Mouse (Mus musculus) macrophage (primary cell): ENCODE data around the gene Ccdc150. TPM values are rescaled to one million over a fixed set of nuclear protein-coding genes. Genes with fewer than 3 reads are reported as not detected.

ENCODE experiments used
- H3K27ac ChIP-seq: fragments of 350-480 bp; formaldehyde crosslinking; 2 replicates; pipeline ENCODE4 v1.9.0; 2021
- H3K36me3 ChIP-seq: fragments of 350-480 bp; formaldehyde crosslinking; 2 replicates; pipeline ENCODE4 v1.9.0; 2021; ENCODE audit errors: inconsistent target
- H3K4me3 ChIP-seq: fragments of 350-480 bp; formaldehyde crosslinking; 2 replicates; pipeline ENCODE4 v1.9.0; 2021; ENCODE audit errors: inconsistent target
- H3K79me2 ChIP-seq: fragments of 350-480 bp; formaldehyde crosslinking; 2 replicates; pipeline ENCODE4 v1.9.0; 2021; ENCODE audit errors: inconsistent target
- WGBS: methylation state at CpG from one replicate; pipeline ENCODE4 v1.1.7; 2026; ENCODE audit warnings: inconsistent platforms; ENCODE audit not compliant: missing documents; 5-methylcytosine and 5-hydroxymethylcytosine counted together
- polyA plus RNA-seq: library from polyadenylated mRNA; stranded (reverse); fragments of 250-400 nt; gene quantifications from 3 replicates; pipeline ENCODE4 v1.2.4, GENCODE M21; 2018; ENCODE audit warnings: inconsistent platforms

Ccdc150 gene
- polyA plus RNA-seq, 1 experiment from 2014 or later, result not detected

DNA sequence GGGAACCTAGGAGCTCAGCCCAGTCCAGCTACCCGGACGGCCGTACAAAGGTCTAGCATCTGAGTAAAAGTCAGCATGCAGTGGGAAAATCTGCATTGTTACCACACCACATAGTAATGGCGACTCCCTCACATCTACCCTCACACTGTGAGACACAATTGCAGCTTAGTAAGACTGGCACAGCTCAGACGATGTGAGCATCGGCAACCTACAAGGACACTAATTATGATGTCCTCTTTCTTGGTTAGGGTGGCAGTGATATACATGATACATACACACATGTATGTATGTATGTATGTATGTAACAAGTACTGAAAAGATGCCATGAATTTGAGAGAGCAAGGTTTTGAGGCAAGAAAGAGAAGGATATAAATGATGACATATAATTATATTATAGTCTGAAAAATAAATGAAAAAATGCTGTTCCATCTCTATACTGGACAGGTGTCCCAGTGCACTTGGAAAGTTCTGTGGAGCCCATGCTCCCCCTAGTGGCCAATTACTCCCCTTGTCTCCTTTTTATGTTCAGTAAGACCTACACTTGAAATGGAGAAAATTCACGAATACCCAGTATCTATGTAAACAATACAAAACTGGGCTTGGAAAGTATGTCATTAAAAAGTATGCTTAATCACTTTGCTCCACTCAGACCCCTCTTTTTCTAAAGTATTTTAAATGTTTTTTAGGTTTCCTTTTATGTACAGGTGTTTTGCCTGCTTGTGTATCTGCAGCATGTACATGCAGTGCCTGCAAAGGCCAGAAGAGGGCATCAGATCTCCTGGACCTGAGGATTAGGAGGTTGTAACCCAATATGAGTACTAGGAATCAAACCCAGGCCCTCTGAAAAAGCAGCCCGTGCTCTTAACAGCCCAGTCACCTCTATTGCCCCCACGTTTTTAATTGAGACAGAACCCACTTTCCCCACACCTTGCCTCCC lies 130.8 kb downstream of the Ccdc150 start:
- Histone ChIP-seq H3K4me3 (no peak overlapping the region), H3K79me2 (no peaks in the 10 kb centered on the region), H3K36me3 (no peaks in the 10 kb centered on the region), H3K27ac (no peak overlapping the region)
- WGBS, result 97% methylated on average over 9 of the region's 9 CpGs

DNA sequence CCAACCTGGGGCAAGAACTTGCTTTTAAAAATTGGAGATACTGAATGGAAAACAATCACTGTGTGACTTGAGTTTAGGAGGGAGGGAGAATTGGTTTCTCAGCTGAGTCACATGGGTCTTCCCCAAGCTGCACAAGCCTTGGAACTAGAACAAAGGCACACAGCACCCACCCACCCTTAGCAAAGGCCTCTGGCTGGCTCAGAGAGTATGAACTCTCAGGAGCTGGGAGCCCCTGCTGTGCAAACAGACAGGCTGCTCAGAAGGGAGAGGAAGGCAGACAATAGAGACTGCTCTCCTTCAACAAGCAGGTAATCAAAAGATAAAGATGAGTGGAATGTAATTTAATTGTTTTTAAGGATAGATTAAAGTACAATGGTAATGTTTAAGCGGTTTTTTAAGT lies 133.7 kb downstream of the Ccdc150 start:
- no peaks in the 10 kb centered on the region for H3K79me2 ChIP-seq
- WGBS, result 100% methylated on average over 1 of the region's 1 CpGs
- no peak overlapping the region for H3K27ac ChIP-seq
- no peaks in the 10 kb centered on the region for H3K36me3 ChIP-seq
- no peak overlapping the region for H3K4me3 ChIP-seq

DNA sequence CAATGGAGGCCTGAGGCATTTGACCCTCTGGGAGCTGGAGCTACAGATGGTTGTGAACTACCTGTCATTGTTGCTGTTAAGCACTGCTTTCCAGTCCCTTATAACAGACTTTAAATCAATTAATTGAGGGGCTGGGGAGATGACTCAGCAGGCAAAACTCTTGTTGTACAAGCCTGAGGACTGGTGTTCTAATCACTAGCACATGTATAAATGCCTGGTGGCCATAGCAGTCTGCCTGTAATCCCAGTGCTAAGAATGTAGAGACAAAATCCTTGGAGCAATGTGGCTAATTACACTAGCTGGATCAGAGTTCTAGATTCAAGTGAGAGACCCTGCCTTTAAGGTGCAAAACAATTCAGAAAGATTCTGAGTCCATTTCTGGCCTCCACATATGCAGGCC lies 152.3 kb downstream of the Ccdc150 start:
- H3K79me2 ChIP-seq, result no peaks in the 10 kb centered on the region
- H3K4me3 ChIP-seq, result no peak overlapping the region
- peaks cover 46% of the 10 kb centered on the region for H3K36me3 ChIP-seq
- no peak overlapping the region for H3K27ac ChIP-seq

Other genes starting within 250 kb of the Ccdc150 start
- gene Hecw2, start 55.5 kb upstream of the Ccdc150 start, polyA plus RNA-seq, result 0.22 to 0.37 TPM in 2 of 3 replicates, not detected in the other
- 10.3 to 13.2 TPM (median 11.8 TPM) in 3 replicates for gene Gtf3c3, start 188.3 kb downstream of the Ccdc150 start, polyA plus RNA-seq